Mouse (Mus musculus) megakaryocyte-erythroid progenitor cell, adult 5-6 weeks (primary cell): ENCODE data around the gene Ing3. TPM values are rescaled to one million over a fixed set of nuclear protein-coding genes. Genes with fewer than 3 reads are reported as not detected.

Experiments used
- ATAC-seq: replicated peaks from 2 replicates; pipeline ENCODE4 v1.8.0; 2016; ENCODE audit warnings: mild to moderate bottlenecking, inconsistent platforms; ENCODE audit not compliant: severe bottlenecking, poor library complexity, low FRiP score, low TSS enrichment
- total RNA-seq, 2 experiments: library from RNA; stranded (forward) in 1 of 2; stranded (reverse) in 1 of 2; fragments of 200-1000, 215-1000 nt in 1 of 2; fragments of >200 nt in 1 of 2; fragmentation: Nextera tagmentation in 1 of 2; gene quantifications; 2 replicates each; pipeline ENCODE4 v1.2.3; 2014 to 2017

Gene Ing3
- total RNA-seq, 2 experiments from 2014 or later = 13.8 to 24.2 TPM

- ATAC-seq = no peak
These were observed 41.1 kb downstream of the Ing3 start for GRCm38 (mm10) chr6:21990181-21991135.

GRCm38 (mm10) chr6:21991151-21991550 lies 41.8 kb downstream of the Ing3 start:
- ATAC-seq = no peak

- no peak for ATAC-seq
These were observed 43.7 kb downstream of the Ing3 start for GRCm38 (mm10) chr6:21993070-21993469.

GRCm38 (mm10) chr6:21998131-21998530 lies 48.8 kb downstream of the Ing3 start:
- no peak for ATAC-seq

- no peak for ATAC-seq
These were observed 49.7 kb downstream of the Ing3 start for GRCm38 (mm10) chr6:21999025-21999424.

GRCm38 (mm10) chr6:22000086-22000485 lies 50.7 kb downstream of the Ing3 start:
- ATAC-seq = no peak

- no peak for ATAC-seq
These were observed 51.5 kb downstream of the Ing3 start for GRCm38 (mm10) chr6:22000881-22001280.

- ATAC-seq = no peak
These were observed 52.0 kb downstream of the Ing3 start for GRCm38 (mm10) chr6:22001284-22001916.

GRCm38 (mm10) chr6:22002521-22003199 lies 53.3 kb downstream of the Ing3 start:
- no peak for ATAC-seq

GRCm38 (mm10) chr6:22003200-22003587 lies 53.8 kb downstream of the Ing3 start:
- no peak for ATAC-seq

GRCm38 (mm10) chr6:22003959-22004543 lies 54.7 kb downstream of the Ing3 start:
- ATAC-seq = no peak

- ATAC-seq = no peak
These were observed 59.0 kb downstream of the Ing3 start for GRCm38 (mm10) chr6:22008346-22008745.

GRCm38 (mm10) chr6:22010258-22010657 lies 60.9 kb downstream of the Ing3 start:
- no peak for ATAC-seq

- no peak for ATAC-seq
These were observed 61.5 kb downstream of the Ing3 start for GRCm38 (mm10) chr6:22010761-22011281.

GRCm38 (mm10) chr6:22011546-22011945 lies 62.2 kb downstream of the Ing3 start:
- ATAC-seq = no peak

- no peak for ATAC-seq
These were observed 62.7 kb downstream of the Ing3 start for GRCm38 (mm10) chr6:22012099-22012498.

GRCm38 (mm10) chr6:22012501-22012900 lies 63.1 kb downstream of the Ing3 start:
- ATAC-seq = no peak

GRCm38 (mm10) chr6:22013394-22013793 lies 64.0 kb downstream of the Ing3 start:
- ATAC-seq = no peak

- ATAC-seq = no peak
These were observed 65.0 kb downstream of the Ing3 start for GRCm38 (mm10) chr6:22014291-22014911.
